Mouse (Mus musculus) T-helper 1 cell (primary cell): ENCODE results near the gene Parva.

Experiments used
- in situ Hi-C: fragments of 300-600 bp; cut with MboI, MseI; formaldehyde crosslinking; loops from one replicate; pipeline ENCODE4 v1.15.1; 2025; ENCODE audit warnings: high pct_unique_total_duplicates

Gene Parva

GRCm38 (mm10) chr7:112427357-112428157, at the start of gene Parva:
Gene Parva (plus strand): TSS chr7:112427505.
- in situ Hi-C loops = no loop called here

GRCm38 (mm10) chr7:112378056-112378455, 49.2 kb upstream of the Parva start:
- in situ Hi-C loops = loop anchor here (10.0 kb wide), 1 partner anchor 63 kb away; no protein-coding TSS in a partner anchor

- in situ Hi-C loops = loop anchor here (10.0 kb wide), 1 partner anchor 64 kb away; no protein-coding TSS in a partner anchor
These were observed 48.8 kb upstream of the Parva start for GRCm38 (mm10) chr7:112378476-112378875.

GRCm38 (mm10) chr7:112386521-112386920, 40.8 kb upstream of the Parva start:
- in situ Hi-C loops = no loop called here

- in situ Hi-C loops = no loop called here
These were observed 39.4 kb upstream of the Parva start for GRCm38 (mm10) chr7:112387876-112388275.

GRCm38 (mm10) chr7:112388363-112388875, 38.9 kb upstream of the Parva start:
- in situ Hi-C loops = no loop called here

- in situ Hi-C loops = no loop called here
These were observed 37.6 kb upstream of the Parva start for GRCm38 (mm10) chr7:112389611-112390251.

- in situ Hi-C loops = no loop called here
These were observed 36.9 kb upstream of the Parva start for GRCm38 (mm10) chr7:112390252-112390936.

GRCm38 (mm10) chr7:112390937-112391605, 36.2 kb upstream of the Parva start:
- in situ Hi-C loops = no loop called here

- in situ Hi-C loops = loop anchor here (5.0 kb wide), 1 partner anchor 470 kb away; no protein-coding TSS in a partner anchor
These were observed 29.5 kb upstream of the Parva start for GRCm38 (mm10) chr7:112397786-112398185.

GRCm38 (mm10) chr7:112399425-112400170, 27.7 kb upstream of the Parva start:
- in situ Hi-C loops = loop anchor here (5.0 kb wide), 1 partner anchor 468 kb away; no protein-coding TSS in a partner anchor

- in situ Hi-C loops = no loop called here
These were observed 27.1 kb upstream of the Parva start for GRCm38 (mm10) chr7:112400175-112400574.

- in situ Hi-C loops = no loop called here
These were observed 22.2 kb upstream of the Parva start for GRCm38 (mm10) chr7:112405061-112405460.

- in situ Hi-C loops = no loop called here
These were observed 21.7 kb upstream of the Parva start for GRCm38 (mm10) chr7:112405578-112405977.

- in situ Hi-C loops = no loop called here
These were observed 19.7 kb upstream of the Parva start for GRCm38 (mm10) chr7:112407597-112407996.

GRCm38 (mm10) chr7:112409991-112410390, 17.3 kb upstream of the Parva start:
- in situ Hi-C loops = no loop called here

- in situ Hi-C loops = no loop called here
These were observed 14.0 kb upstream of the Parva start for GRCm38 (mm10) chr7:112413286-112413685.

GRCm38 (mm10) chr7:112416058-112416526, 11.2 kb upstream of the Parva start:
- in situ Hi-C loops = no loop called here

GRCm38 (mm10) chr7:112416730-112417513, 10.4 kb upstream of the Parva start:
- in situ Hi-C loops = no loop called here

GRCm38 (mm10) chr7:112417598-112417997, 9.7 kb upstream of the Parva start:
- in situ Hi-C loops = no loop called here
